Mouse (Mus musculus) gastrocnemius, postnatal 25 days (tissue): ENCODE results near the gene Slc26a6. TPM values are rescaled to one million over a fixed set of nuclear protein-coding genes. Genes with fewer than 3 reads are reported as not detected.

Experiments used
- microRNA-seq, 2 experiments: library from miRNA; unstranded; fragments of <30 nt; microRNA quantifications; one replicate each; pipeline ENCODE4 v1.2.0; 2021; ENCODE audit warnings: borderline replicate concordance in 2 of 2
- total RNA-seq, 2 experiments: library from RNA; stranded (reverse); gene quantifications; 1 replicate in 1 of 2; 2 replicates in 1 of 2; pipeline ENCODE4 v1.2.3; 2021

Gene Slc26a6
- total RNA-seq, 2 experiments from 2014 or later, result 12.0 to 16.7 TPM

Small RNA genes within 50 kb of the gene (microRNA-seq; reads per million reads assigned to microRNA genes)
- gene Gm23156, result 0 reads per million in 2 experiments

Other genes starting within 250 kb of the Slc26a6 start
- 10 to 100 TPM; 52.7 to 61.0 TPM for gene Arih2, start 203.9 kb upstream of the Slc26a6 start, total RNA-seq
- gene Slc25a20, start 191.2 kb upstream of the Slc26a6 start, total RNA-seq, result 10 to 100 TPM; 67.1 to 73.5 TPM
- 100 to 1,000 TPM; 122 to 134 TPM for gene Prkar2a, start 164.0 kb upstream of the Slc26a6 start, total RNA-seq
- 10 to 100 TPM; 14.6 to 17.8 TPM for gene Ip6k2, start 69.5 kb upstream of the Slc26a6 start, total RNA-seq
- gene Nckipsd, start 44.9 kb upstream of the Slc26a6 start, total RNA-seq, result 1 to 10 TPM; 3.8 TPM
- under 1 TPM in 1 of 2 experiments, not detected in 1; 0.03 TPM for gene Celsr3, start 27.0 kb upstream of the Slc26a6 start, total RNA-seq
- gene Tmem89, start 61.3 kb downstream of the Slc26a6 start, total RNA-seq, result not detected
- 1,000 to 10,000 TPM; 1,091 to 1,107 TPM for gene Uqcrc1, start 83.3 kb downstream of the Slc26a6 start, total RNA-seq
- 1 to 10 TPM; 1.6 to 3.5 TPM for gene Col7a1, start 100.3 kb downstream of the Slc26a6 start, total RNA-seq
- under 1 TPM; 0.23 to 0.24 TPM for gene Ucn2, start 132.7 kb downstream of the Slc26a6 start, total RNA-seq
- 10 to 100 TPM; 20.4 to 32.4 TPM for gene Pfkfb4, start 138.5 kb downstream of the Slc26a6 start, total RNA-seq
- 10 to 100 TPM; 12.9 to 21.6 TPM for gene Shisa5, start 185.3 kb downstream of the Slc26a6 start, total RNA-seq
- gene Trex1, start 206.5 kb downstream of the Slc26a6 start, total RNA-seq, result 10 to 100 TPM in 1 of 2 experiments, 1 to 10 TPM in 1; 9.7 to 10.5 TPM
- gene Atrip, start 220.8 kb downstream of the Slc26a6 start, total RNA-seq, result 1 to 10 TPM; 7.9 to 8.4 TPM
- gene Ccdc51, start 229.2 kb downstream of the Slc26a6 start, total RNA-seq, result 1 to 10 TPM; 6.9 to 7.5 TPM
- gene Tma7, start 229.3 kb downstream of the Slc26a6 start, total RNA-seq, result 100 to 1,000 TPM; 238 to 253 TPM
- gene Plxnb1, start 242.1 kb downstream of the Slc26a6 start, total RNA-seq, result 1 to 10 TPM; 1.0 to 1.7 TPM